Mouse (Mus musculus) mature B cell (primary cell): ENCODE measurements around the gene Usp17la.
"Not testable (repeated sequence)": the region's sequence is repeated elsewhere in the genome, so short reads cannot be mapped to it uniquely, and the experiment has no call there.

ENCODE experiments used
- in situ Hi-C: fragments of 300-500 bp; cut with MboI; formaldehyde crosslinking; loops from 2 replicates; pipeline ENCODE4 v1.14.3; 2019

Usp17la gene

GRCm38 (mm10) chr7:104856709-104857108 is at the start of gene Usp17la:
Gene Usp17la (plus strand): TSS chr7:104857009.
- in situ Hi-C loops = not testable (repeated sequence)

DNA sequence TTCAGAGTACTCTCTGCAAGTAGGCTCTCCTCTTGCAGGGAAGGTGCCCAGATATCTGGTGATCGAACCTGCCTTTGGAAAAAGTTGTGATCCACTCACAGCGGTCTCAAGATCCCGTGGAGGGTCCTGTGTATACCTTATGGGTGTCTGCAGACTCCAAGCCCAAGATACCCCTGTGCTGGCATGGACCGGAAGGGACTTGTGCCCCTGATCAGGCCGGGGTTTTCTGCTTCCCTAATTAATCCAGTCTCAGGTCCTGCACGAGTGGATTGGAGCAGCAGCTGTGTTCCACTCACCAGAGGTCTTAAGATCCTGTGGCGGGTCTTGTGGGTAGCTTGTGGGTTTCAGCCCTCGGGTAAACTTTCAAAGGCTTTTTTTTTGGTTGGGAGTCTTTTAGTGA is 46.5 kb upstream of the Usp17la start:
- in situ Hi-C loops = not testable (repeated sequence)

GRCm38 (mm10) chr7:104842503-104842902 is 14.3 kb upstream of the Usp17la start, which contains the start of gene Usp17lb:
Gene Usp17lb (minus strand): TSS chr7:104842603.
- in situ Hi-C loops = no loop called here

- in situ Hi-C loops = no loop called here
Observed at GRCm38 (mm10) chr7:104843731-104844287, 13.0 kb upstream of the Usp17la start.

- in situ Hi-C loops = not testable (repeated sequence)
Observed at GRCm38 (mm10) chr7:104851546-104851945, 5.3 kb upstream of the Usp17la start.

DNA sequence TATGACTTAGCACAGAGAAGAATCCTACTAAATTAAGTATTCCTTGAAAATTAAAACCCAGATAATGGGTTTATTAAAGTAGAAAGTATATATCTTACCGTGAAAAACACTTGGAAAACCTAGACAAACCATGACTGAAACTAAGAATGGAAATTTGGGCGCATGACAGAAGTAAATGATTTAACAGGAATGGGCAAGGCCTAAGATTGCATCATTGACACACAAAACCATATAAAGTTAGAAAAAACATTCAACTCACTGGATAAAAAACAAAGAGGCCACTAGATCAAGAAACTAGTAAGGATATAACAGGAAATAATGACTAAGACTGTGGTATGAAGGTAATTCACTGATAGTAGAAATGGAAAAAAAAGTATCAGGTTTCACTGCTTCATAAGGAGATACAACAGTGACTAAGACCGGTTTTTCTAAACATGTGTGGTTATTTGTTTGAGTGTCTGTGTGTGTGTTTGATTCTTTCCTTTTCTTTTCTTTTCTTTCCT is 1.5 kb upstream of the Usp17la start:
- in situ Hi-C loops = no loop called here

- in situ Hi-C loops = no loop called here
Observed at GRCm38 (mm10) chr7:104857683-104858082, 874 bp downstream of the Usp17la start.

DNA sequence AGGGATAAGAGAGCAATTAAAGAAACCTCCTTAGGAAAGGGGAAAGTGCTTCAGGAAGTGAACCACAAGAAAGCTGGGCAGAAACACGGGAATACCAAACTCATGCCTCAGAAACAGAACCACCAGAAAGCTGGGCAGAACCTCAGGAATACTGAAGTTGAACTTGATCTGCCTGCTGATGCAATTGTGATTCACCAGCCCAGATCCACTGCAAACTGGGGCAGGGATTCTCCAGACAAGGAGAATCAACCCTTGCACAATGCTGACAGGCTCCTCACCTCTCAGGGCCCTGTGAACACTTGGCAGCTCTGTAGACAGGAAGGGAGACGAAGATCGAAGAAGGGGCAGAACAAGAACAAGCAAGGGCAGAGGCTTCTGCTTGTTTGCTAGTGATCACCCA is 4.6 kb downstream of the Usp17la start:
- in situ Hi-C loops = no loop called here

DNA sequence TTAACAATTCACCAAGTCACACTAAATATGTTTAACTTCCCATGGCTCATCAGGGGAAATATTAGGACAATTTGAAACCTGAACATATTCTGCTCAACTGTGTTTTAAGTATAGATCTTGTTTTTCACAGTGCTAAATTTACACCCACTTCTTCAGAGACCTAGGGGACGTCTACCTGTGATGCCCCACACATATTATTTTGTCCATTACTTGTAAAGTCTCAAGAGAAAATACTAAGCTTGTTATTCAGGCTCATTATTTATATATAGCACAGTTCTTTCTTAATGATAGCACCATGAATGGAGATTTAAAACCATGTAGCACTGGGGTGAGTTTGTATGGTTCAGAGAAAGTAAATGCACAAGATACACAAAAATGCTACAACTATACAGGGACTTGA is 20.9 kb downstream of the Usp17la start, which contains the start of gene Olfr665:
Gene Olfr665, plus strand, starts transcription at position 301 of the 400 bp plus-strand sequence.
- in situ Hi-C loops = no loop called here

GRCm38 (mm10) chr7:104895852-104896251 is 39.0 kb downstream of the Usp17la start, which contains the start of gene Olfr666:
Gene Olfr666 (minus strand): TSS chr7:104895952.
- in situ Hi-C loops = no loop called here
